Mouse (Mus musculus) neural tube, embryonic 12.5 days (tissue): ENCODE measurements around the gene Fbxo28. TPM values are rescaled to one million over a fixed set of nuclear protein-coding genes. Genes with fewer than 3 reads are reported as not detected.

Experiments used
- ATAC-seq: fragments of 200-750 bp; cut with Nextera tagmentation; 2 replicates; pipeline ENCODE4 v1.8.0; 2017; ENCODE audit warnings: low read depth, mild to moderate bottlenecking, moderate TSS enrichment, moderate library complexity; ENCODE audit not compliant: low FRiP score
- H3K27ac ChIP-seq: fragments of 300-500 bp; sonication (generic); 2 replicates; pipeline ENCODE4 v1.5.1; 2016
- H3K27me3 ChIP-seq: fragments of 300-500 bp; sonication (generic); replicated peaks from 2 replicates; pipeline ENCODE4 v1.6.1; 2016; ENCODE audit warnings: mild to moderate bottlenecking
- H3K36me3 ChIP-seq: fragments of 300-500 bp; sonication (generic); 2 replicates; pipeline ENCODE4 v1.6.1; 2016; ENCODE audit warnings: mild to moderate bottlenecking
- H3K4me1 ChIP-seq: fragments of 300-500 bp; sonication (generic); 2 replicates; pipeline ENCODE4 v1.6.1; 2016
- H3K4me2 ChIP-seq: fragments of 300-500 bp; sonication (generic); replicated peaks from 2 replicates; pipeline ENCODE4 v1.6.1; 2016; ENCODE audit warnings: mild to moderate bottlenecking
- H3K4me3 ChIP-seq: fragments of 300-500 bp; sonication (generic); 2 replicates; pipeline ENCODE4 v1.5.1; 2016
- H3K9ac ChIP-seq: fragments of 300-500 bp; sonication (generic); 2 replicates; pipeline ENCODE4 v1.6.1; 2016; ENCODE audit warnings: mild to moderate bottlenecking
- H3K9me3 ChIP-seq: fragments of 300-500 bp; sonication (generic); 2 replicates; pipeline ENCODE4 v1.6.1; 2016; ENCODE audit warnings: mild to moderate bottlenecking
- whole genome bisulfite sequencing: fragments of 180-500 bp; shearing (Covaris S2); methylation state at CpG from one replicate; pipeline ENCODE4 v1.1.7; 2016; 5-methylcytosine and 5-hydroxymethylcytosine counted together
- polyA plus RNA-seq: library from polyadenylated mRNA; unstranded; fragments of >200 nt; fragmentation: Nextera tagmentation; extraction: Ambion mirVana; gene quantifications from 2 replicates; pipeline ENCODE4 v1.2.1, GENCODE M21; 2016

Fbxo28 gene
- polyA plus RNA-seq, 1 experiment from 2014 or later = 35.7 TPM

DNA sequence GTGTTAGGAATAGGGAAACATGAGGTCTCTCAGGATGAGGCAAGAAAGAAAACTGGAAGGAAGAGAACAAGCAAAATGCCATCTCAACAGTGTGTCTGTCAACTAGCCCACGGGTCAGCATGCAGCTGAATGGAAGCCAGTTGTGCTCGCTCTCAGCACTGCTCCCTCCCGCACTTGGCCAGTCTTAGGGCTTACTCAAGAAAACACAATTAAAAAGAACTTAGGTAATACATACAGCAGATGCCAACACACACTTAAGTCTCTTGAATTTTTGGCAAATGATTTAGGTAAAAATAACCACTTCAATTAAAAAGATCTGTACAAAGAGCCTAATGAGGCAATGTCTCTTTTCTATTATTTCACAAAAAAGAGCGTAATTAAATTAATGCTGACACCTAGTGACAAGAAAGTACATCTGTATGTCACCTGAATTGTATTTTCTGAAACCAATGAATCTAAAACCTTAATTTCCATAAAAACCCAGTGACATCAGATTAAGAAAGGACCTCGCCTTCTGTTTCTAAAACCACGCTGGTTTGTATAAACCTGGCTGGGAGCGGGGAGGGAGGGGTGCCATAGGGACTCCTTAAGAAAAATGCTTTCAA lies 2.4 kb downstream of the Fbxo28 start:
- peaks cover 17% of the 10 kb centered on the region for H3K4me1 ChIP-seq
- no peaks in the 10 kb centered on the region for H3K9me3 ChIP-seq
- no peak overlapping the region for H3K27ac ChIP-seq
- H3K4me2 ChIP-seq = peak overlapping the region; percentile 87
- 0 out of 2 replicates have a peak overlapping the region, but pooled peaks have one; percentile 97 for H3K9ac ChIP-seq
- ATAC-seq = no peak
- H3K4me3 ChIP-seq = no peak overlapping the region
- WGBS = 78% methylated on average over 7 of the region's 7 CpGs
- no peaks in the 10 kb centered on the region for H3K36me3 ChIP-seq
- no peaks in the 10 kb centered on the region for H3K27me3 ChIP-seq

DNA sequence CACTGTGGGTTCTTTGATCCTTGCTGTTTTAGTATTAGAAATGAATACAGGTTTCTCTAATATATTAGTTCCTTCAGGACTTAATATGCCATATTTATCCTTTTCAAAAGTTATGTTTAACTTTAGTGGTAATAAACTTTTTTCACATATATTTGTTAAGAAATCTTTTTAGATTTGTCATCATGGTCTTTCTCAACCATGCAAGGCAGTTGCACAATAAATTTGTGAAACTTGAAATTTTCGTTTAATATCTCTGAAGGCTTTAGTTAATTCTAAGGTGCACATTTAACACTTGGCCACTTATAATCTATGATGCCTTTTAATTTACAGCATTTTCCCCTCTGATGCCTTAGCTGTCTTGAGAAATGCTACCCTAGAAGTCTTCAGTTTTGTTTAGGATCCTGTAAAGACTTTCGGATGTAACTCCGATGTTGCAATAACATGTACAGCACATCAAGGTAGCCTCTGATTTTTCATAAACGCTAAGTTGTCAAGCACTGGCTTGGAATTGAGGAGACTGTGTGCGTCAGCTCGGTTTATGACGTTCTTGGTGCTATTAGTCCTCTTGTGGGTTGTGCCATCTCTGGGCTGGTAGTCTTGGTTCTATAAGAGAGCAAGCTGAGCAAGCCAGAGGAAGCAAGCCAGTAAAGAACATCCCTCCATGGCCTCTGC lies 7.5 kb downstream of the Fbxo28 start:
- H3K27ac ChIP-seq = no peak overlapping the region
- H3K4me2 ChIP-seq = no peak overlapping the region
- WGBS = 91% methylated on average over 7 of the region's 7 CpGs
- no peaks in the 10 kb centered on the region for H3K9me3 ChIP-seq
- H3K36me3 ChIP-seq = peaks cover 5% of the 10 kb centered on the region; the same call in 1 of the 2 replicates
- peaks cover 15% of the 10 kb centered on the region; the same call in 1 of the 2 replicates for H3K4me1 ChIP-seq
- no peaks in the 10 kb centered on the region for H3K27me3 ChIP-seq
- no peak overlapping the region for H3K4me3 ChIP-seq
- ATAC-seq = no peak
- H3K9ac ChIP-seq = no peak overlapping the region

DNA sequence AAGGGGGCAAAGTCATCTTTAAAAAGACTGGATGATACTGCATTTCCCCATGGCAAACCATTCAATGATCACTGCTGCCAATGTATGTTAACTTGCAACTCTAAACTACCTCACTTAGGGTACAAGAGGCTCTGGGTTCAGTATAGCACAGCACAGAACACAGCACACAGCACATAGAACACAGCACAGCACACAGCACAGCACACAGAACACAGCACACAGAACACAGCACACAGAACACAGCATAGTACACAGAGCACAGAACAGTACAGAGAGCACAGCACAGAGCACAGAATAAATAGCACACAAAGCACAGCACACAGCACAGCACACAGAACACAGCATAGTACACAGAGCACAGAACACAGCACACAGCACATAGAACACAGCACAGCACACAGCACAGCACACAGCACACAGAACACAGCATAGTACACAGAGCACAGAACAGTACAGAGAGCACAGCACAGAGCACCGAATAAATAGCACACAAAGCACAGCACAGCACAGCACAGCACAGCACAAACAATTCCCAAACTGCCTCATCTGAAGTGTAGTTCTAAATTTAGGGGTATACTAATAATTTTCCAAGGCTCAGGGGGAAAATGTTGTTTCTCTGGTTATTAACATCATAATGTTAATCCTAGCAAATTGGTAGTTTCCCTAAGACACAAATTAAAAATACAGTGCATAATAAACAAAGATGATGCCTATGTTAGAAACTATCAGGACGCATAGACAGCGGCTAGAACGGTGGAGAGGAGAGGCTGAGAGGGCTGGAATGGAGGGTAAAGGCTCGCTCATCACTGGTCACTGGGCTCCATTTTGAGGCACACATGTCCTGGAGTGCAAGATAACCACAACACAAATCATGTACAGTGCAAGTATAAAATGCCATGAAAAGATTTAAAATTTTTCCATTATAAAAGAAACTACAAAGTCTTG lies 9.1 kb downstream of the Fbxo28 start:
- Histone ChIP-seq H3K4me1 (peaks cover 10% of the 10 kb centered on the region; the same call in 1 of the 2 replicates), H3K27me3 (no peaks in the 10 kb centered on the region), H3K4me2 (no peak overlapping the region), H3K9ac (no peak overlapping the region), H3K9me3 (no peaks in the 10 kb centered on the region), H3K36me3 (peaks cover 15% of the 10 kb centered on the region; the same call in 1 of the 2 replicates), H3K27ac (no peak overlapping the region), H3K4me3 (no peak overlapping the region)
- peak; percentile 58; the same call in 1 of the 2 replicates for ATAC-seq
- WGBS = 88% methylated on average over 5 of the region's 5 CpGs

DNA sequence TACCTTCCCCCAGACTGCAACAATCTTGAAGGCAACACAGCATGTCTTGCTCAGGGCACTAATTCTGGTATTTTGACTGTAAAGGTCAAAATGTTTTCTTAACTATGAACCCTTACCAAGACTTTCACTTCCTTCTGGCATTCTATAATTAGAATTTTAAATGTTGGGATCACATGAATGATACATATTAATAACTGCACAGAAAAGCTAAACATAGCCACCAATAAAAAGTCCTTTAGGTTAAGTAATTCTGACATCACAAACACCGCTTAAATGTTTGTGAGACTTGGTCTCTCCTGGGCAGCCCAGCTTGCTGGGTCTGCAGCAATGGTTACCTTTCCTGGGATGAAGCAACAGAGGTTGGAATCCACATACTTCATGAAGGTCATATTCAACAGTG lies 15.5 kb downstream of the Fbxo28 start:
- H3K36me3 ChIP-seq = peaks cover 74% of the 10 kb centered on the region
- H3K27me3 ChIP-seq = no peaks in the 10 kb centered on the region
- no peaks in the 10 kb centered on the region for H3K9me3 ChIP-seq
- H3K9ac ChIP-seq = no peak overlapping the region
- no peak overlapping the region for H3K27ac ChIP-seq
- WGBS = 93% methylated on average over 1 of the region's 1 CpGs
- no peak for ATAC-seq
- H3K4me3 ChIP-seq = no peak overlapping the region
- no peak overlapping the region for H3K4me2 ChIP-seq
- no peaks in the 10 kb centered on the region for H3K4me1 ChIP-seq

DNA sequence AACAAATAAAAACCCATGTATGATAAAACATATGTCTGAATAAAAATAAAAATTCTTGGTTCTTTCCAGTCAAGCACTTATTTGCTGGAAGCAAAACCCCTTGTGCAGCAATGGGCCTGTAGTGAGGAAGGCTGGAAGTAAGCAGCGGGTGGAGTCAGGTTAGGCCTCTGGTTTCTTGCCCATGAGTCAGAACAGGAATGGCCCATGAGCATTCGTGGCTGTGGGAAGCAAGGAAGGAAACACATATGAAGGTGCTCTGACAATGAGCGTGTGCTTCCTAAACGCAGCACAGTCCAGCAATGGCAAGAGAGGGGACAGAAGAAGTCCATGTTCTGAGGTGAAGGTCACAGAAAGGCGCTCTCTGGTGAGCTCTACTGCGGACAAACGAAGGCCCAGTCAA lies 16.9 kb downstream of the Fbxo28 start:
- H3K27ac ChIP-seq = no peak overlapping the region
- H3K4me2 ChIP-seq = no peak overlapping the region
- no peaks in the 10 kb centered on the region for H3K4me1 ChIP-seq
- no peaks in the 10 kb centered on the region for H3K27me3 ChIP-seq
- H3K36me3 ChIP-seq = peaks cover 79% of the 10 kb centered on the region
- no peak overlapping the region for H3K9ac ChIP-seq
- ATAC-seq = no peak
- H3K4me3 ChIP-seq = no peak overlapping the region
- WGBS = 95% methylated on average over 7 of the region's 7 CpGs
- H3K9me3 ChIP-seq = no peaks in the 10 kb centered on the region

DNA sequence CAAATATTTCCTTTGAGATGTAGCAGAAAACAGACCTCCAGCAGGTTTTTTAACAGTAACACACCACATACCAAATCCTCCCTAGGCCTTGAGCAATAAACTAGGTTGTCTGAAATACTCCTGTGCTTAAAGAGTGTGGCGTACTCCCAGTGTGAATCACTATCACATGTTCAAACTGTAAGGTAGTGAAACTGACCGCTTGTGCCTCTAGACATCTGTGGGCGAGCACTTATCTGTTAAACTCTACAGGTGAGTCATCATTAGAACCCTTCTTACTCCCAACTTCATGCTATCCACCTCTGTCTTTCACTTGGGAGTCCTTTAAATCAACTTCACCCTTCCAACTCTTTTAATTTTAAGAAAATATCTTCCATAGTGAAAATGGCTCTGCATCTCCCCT lies 18.3 kb downstream of the Fbxo28 start:
- H3K27me3 ChIP-seq = no peaks in the 10 kb centered on the region
- H3K4me1 ChIP-seq = no peaks in the 10 kb centered on the region
- no peaks in the 10 kb centered on the region for H3K9me3 ChIP-seq
- no peak overlapping the region for H3K9ac ChIP-seq
- peaks cover 82% of the 10 kb centered on the region for H3K36me3 ChIP-seq
- no peak overlapping the region for H3K4me2 ChIP-seq
- ATAC-seq = no peak
- H3K4me3 ChIP-seq = no peak overlapping the region
- 97% methylated on average over 3 of the region's 3 CpGs for WGBS
- no peak overlapping the region for H3K27ac ChIP-seq

DNA sequence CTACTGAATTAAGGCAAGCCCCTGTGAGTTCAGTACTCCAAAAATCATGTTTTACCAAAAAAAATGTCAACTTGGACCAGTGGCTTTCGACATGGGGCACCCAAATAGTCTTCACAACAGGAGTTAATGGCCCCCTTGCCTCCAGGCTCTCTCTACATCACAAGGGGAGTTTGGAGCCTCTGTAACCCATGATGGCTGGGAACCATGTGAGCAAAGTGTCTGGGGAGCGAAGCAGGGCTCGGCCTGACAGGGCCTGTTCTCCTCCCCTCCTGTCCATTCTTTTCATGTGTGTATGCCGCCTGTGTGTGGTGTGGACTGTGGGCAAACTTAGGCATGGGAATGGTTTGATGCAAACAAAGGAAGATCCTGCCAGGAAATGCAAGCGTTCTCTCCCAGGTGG lies 27.2 kb downstream of the Fbxo28 start:
- 0 out of 2 replicates have a peak, but pooled peaks cover 5% of the 10 kb centered on the region for H3K9me3 ChIP-seq
- WGBS = 97% methylated on average over 5 of the region's 5 CpGs
- no peak overlapping the region for H3K4me3 ChIP-seq
- H3K9ac ChIP-seq = no peak overlapping the region
- no peaks in the 10 kb centered on the region for H3K27me3 ChIP-seq
- ATAC-seq = no peak
- H3K4me1 ChIP-seq = no peaks in the 10 kb centered on the region
- H3K4me2 ChIP-seq = no peak overlapping the region
- H3K36me3 ChIP-seq = peaks cover 64% of the 10 kb centered on the region
- no peak overlapping the region for H3K27ac ChIP-seq

DNA sequence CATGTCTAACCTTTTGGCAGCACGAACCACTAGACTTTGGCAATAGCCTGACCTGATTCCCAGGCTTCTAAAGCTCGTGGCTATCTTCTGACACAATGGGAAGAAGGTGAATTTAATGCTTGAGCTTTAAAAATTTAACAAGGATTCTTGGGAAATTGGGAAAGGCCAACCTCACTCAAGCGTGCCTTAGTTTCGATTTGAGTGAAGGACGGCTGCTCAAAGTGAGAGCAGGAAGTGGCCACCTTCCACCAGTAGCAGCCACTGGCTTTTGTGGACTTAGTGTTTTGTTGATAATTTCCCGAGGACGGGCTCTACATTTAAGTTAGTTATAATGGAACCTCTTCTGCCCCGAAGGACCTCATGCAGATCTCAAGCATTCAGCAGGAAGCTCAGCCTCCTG lies 28.2 kb downstream of the Fbxo28 start:
- Histone ChIP-seq H3K36me3 (peaks cover 55% of the 10 kb centered on the region), H3K27me3 (no peaks in the 10 kb centered on the region), H3K9ac (no peak overlapping the region), H3K4me3 (no peak overlapping the region), H3K27ac (no peak overlapping the region), H3K4me2 (no peak overlapping the region), H3K4me1 (no peaks in the 10 kb centered on the region), H3K9me3 (0 out of 2 replicates have a peak, but pooled peaks cover 5% of the 10 kb centered on the region)
- no peak for ATAC-seq
- WGBS = 93% methylated on average over 8 of the region's 8 CpGs

DNA sequence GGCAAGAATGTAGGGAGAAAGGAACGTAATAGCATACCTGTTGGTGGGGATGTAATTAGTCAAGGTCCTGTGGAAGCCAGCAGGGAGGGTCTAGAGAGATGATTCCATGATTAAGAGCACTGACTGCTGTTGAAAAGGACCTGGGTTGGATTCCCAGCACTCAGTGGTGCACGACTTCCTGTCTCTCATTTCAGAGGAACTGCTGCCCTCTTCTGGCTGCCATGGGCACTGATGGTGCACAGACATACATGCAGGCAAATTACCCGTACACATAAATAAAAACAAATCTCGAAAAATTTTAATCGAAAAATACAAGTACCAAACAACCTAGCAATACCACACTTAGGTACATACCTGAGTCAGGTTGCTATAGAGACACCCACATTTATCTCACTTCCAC lies 30.1 kb downstream of the Fbxo28 start:
- H3K4me2 ChIP-seq = no peak overlapping the region
- no peak overlapping the region for H3K27ac ChIP-seq
- ATAC-seq = no peak
- H3K9me3 ChIP-seq = 0 out of 2 replicates have a peak, but pooled peaks cover 5% of the 10 kb centered on the region
- peaks cover 37% of the 10 kb centered on the region for H3K36me3 ChIP-seq
- no peak overlapping the region for H3K9ac ChIP-seq
- H3K27me3 ChIP-seq = no peaks in the 10 kb centered on the region
- no peaks in the 10 kb centered on the region for H3K4me1 ChIP-seq
- 96% methylated on average over 5 of the region's 5 CpGs for WGBS
- no peak overlapping the region for H3K4me3 ChIP-seq

DNA sequence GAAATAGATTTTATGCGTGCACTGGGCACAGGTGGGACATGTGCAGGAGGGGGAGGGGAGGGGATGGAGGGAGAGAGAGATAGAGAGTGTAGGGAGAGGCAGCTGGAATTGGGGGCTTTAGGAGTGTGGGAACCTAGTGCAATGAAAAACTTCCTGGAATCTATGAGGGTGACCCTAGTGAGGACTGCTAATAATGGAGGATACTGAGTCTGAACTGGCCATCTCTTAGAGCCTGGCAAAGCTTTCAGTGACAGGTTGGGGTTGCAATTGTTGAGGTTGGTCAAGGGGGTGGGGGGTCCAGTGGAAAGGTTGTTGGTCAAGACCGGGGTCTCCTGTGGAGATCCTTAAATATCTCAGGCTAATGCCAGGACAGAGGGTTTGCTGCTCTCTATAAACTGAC lies 31.1 kb downstream of the Fbxo28 start:
- no peak overlapping the region for H3K9ac ChIP-seq
- no peak for ATAC-seq
- H3K27me3 ChIP-seq = no peaks in the 10 kb centered on the region
- H3K4me2 ChIP-seq = no peak overlapping the region
- no peaks in the 10 kb centered on the region for H3K4me1 ChIP-seq
- H3K27ac ChIP-seq = no peak overlapping the region
- 89% methylated on average over 2 of the region's 2 CpGs for WGBS
- H3K4me3 ChIP-seq = no peak overlapping the region
- H3K9me3 ChIP-seq = 0 out of 2 replicates have a peak, but pooled peaks cover 5% of the 10 kb centered on the region
- H3K36me3 ChIP-seq = peaks cover 28% of the 10 kb centered on the region

DNA sequence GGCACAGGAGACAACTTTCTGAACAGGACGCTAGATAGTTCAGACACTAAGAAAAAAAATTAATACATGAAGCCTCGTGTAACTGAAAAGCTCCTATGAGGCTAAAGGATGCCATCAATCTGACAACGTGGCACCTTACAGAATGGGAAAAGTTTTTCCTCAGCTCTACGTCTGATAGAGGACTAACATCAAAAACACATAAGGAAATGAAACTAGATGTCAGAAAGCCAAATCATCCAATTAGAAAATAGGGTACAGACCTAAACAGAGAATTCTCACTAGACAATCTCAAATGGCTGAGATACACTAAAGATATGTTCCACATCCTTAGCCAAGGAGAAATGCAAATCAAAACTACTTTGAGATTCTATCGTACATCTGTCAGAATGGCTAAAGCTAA lies 32.0 kb downstream of the Fbxo28 start:
- no peak overlapping the region for H3K4me2 ChIP-seq
- H3K9ac ChIP-seq = no peak overlapping the region
- H3K27ac ChIP-seq = no peak overlapping the region
- 0 out of 2 replicates have a peak, but pooled peaks cover 5% of the 10 kb centered on the region for H3K9me3 ChIP-seq
- no peaks in the 10 kb centered on the region for H3K4me1 ChIP-seq
- WGBS = 81% methylated on average over 5 of the region's 5 CpGs
- H3K4me3 ChIP-seq = no peak overlapping the region
- H3K36me3 ChIP-seq = peaks cover 19% of the 10 kb centered on the region
- H3K27me3 ChIP-seq = no peaks in the 10 kb centered on the region
- ATAC-seq = no peak

DNA sequence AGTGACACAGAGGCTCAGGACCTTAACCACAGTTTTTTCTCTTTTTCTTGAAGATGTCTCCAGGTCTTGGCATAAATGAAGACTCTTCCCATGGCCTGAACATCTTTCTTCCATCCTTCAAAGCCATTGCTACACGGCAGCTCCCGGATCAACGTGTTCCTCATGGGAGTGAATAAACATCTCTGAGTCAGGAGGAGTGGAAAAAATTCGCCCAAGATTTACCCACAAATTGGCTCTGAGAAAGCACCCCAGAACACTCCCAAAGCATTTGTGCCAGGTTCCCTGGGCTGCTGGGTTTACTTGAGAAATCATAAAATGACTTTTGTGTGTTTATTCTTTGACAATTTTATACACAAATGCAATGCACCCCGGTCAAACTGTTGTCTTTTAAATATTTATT lies 38.5 kb downstream of the Fbxo28 start:
- H3K27me3 ChIP-seq = no peaks in the 10 kb centered on the region
- H3K9me3 ChIP-seq = no peaks in the 10 kb centered on the region
- no peak overlapping the region for H3K4me2 ChIP-seq
- H3K9ac ChIP-seq = no peak overlapping the region
- H3K4me1 ChIP-seq = no peaks in the 10 kb centered on the region
- H3K27ac ChIP-seq = no peak overlapping the region
- no peaks in the 10 kb centered on the region for H3K36me3 ChIP-seq
- H3K4me3 ChIP-seq = no peak overlapping the region
- no peak for ATAC-seq
- WGBS = 96% methylated on average over 5 of the region's 5 CpGs
